In genomic region chr17:31906441-31906840, GRCm38 (mm10) we compare ENCODE assay signal across 10 mouse cellular contexts. TPM values are rescaled to one million over a fixed set of nuclear protein-coding genes. Genes with fewer than 3 reads are reported as not detected.
DNase-seq lines count a peak whose midpoint lies in the region; ATAC-seq and TF ChIP-seq lines count a peak whose summit lies in the region.
"Had no signal": no experiment of that assay in that cellular context is flagged by ENCODE, and none has a peak within 500 bp of the region (broad histone marks: within the 10 kb centered on the region; RNA-seq: fewer than 3 reads in every experiment).

No protein-coding gene starts in this region.

- peak; percentile 42 for DNase-seq in forebrain, embryonic 11.5 days (ENCODE audit: low spot score)
- DNase-seq in forebrain, embryonic 14.5 days (ENCODE audit: low spot score), result no peak
- no peak for DNase-seq in intestine, embryonic 14.5 days (ENCODE audit: low spot score)
- no peak for DNase-seq in limb, embryonic 14.5 days (ENCODE audit: low spot score)
- DNase-seq: cerebellum, postnatal 10 days; retina, postnatal 1 day had no signal

- H3K36me3 ChIP-seq in forebrain, embryonic 11.5 days (ENCODE audit: control insufficient read depth, insufficient read depth, low read length), result no peaks in the 10 kb centered on the region
- no peaks in the 10 kb centered on the region for H3K36me3 ChIP-seq in forebrain, embryonic 14.5 days (ENCODE audit: control insufficient read depth, insufficient read depth, low read length)
- no peaks in the 10 kb centered on the region for H3K36me3 ChIP-seq in intestine, embryonic 14.5 days (ENCODE audit: control insufficient read depth, insufficient read depth, low read length)
- H3K36me3 ChIP-seq in intestine, postnatal 0 days (ENCODE audit: control insufficient read depth, insufficient read depth), result no peaks in the 10 kb centered on the region
- peaks cover 8% of the 10 kb centered on the region for H3K36me3 ChIP-seq in megakaryocyte, embryonic 14.5 days (replicated peaks; ENCODE audit: low read length)
- H3K36me3 ChIP-seq in limb, embryonic 14.5 days (ENCODE audit: control insufficient read depth, insufficient read depth, low read length), result no peaks in the 10 kb centered on the region

- H3K4me2 ChIP-seq in forebrain, embryonic 11.5 days (ENCODE audit: low read depth, low read length, severe bottlenecking), result no peak overlapping the region
- no peak overlapping the region for H3K4me2 ChIP-seq in forebrain, embryonic 14.5 days (ENCODE audit: low read length)
- no peak overlapping the region for H3K4me2 ChIP-seq in intestine, embryonic 14.5 days (ENCODE audit: low read length)
- no peak overlapping the region for H3K4me2 ChIP-seq in intestine, postnatal 0 days (replicated peaks; ENCODE audit: low read depth)
- no peak overlapping the region for H3K4me2 ChIP-seq in limb, embryonic 14.5 days (replicated peaks; ENCODE audit: low read depth, low read length, severe bottlenecking)

- no peaks in the 10 kb centered on the region for H3K4me1 ChIP-seq in forebrain, embryonic 11.5 days (replicated peaks; ENCODE audit: control insufficient read depth, insufficient read depth, low read length)
- no peaks in the 10 kb centered on the region for H3K4me1 ChIP-seq in forebrain, embryonic 14.5 days (ENCODE audit: control insufficient read depth, insufficient read depth, low read length)
- 0 out of 2 replicates have a peak, but pooled peaks cover 3% of the 10 kb centered on the region for H3K4me1 ChIP-seq in intestine, embryonic 14.5 days (replicated peaks; ENCODE audit: control insufficient read depth, insufficient read depth, low read length)
- H3K4me1 ChIP-seq in intestine, postnatal 0 days (replicated peaks; ENCODE audit: control insufficient read depth, insufficient read depth, low read length), result no peaks in the 10 kb centered on the region
- peaks cover 60% of the 10 kb centered on the region for H3K4me1 ChIP-seq in megakaryocyte, embryonic 14.5 days
- no peaks in the 10 kb centered on the region for H3K4me1 ChIP-seq in limb, embryonic 14.5 days (ENCODE audit: control insufficient read depth, insufficient read depth, low read length)

- H3K27ac ChIP-seq in forebrain, embryonic 11.5 days (ENCODE audit: low read depth, low read length), result no peak overlapping the region
- no peak overlapping the region for H3K27ac ChIP-seq in forebrain, embryonic 14.5 days (ENCODE audit: low read depth, low read length)
- peak overlapping the region; percentile 51; the same call in 1 of the 2 replicates for H3K27ac ChIP-seq in intestine, embryonic 14.5 days (ENCODE audit: low read depth)
- H3K27ac ChIP-seq in intestine, postnatal 0 days (ENCODE audit: low read depth, low read length), result no peak overlapping the region; the same call in 1 of the 2 replicates
- H3K27ac ChIP-seq in limb, embryonic 14.5 days (replicated peaks; ENCODE audit: low read depth, low read length), result 0 out of 2 replicates have a peak overlapping the region, but pooled peaks have one; percentile 8

- 91% methylated on average over 3 of the region's 3 CpGs for WGBS in forebrain, embryonic 11.5 days
- 93% methylated on average over 3 of the region's 3 CpGs for WGBS in forebrain, embryonic 14.5 days
- WGBS in intestine, embryonic 14.5 days, result 93% methylated on average over 3 of the region's 3 CpGs
- WGBS in intestine, postnatal 0 days, result 92% methylated on average over 3 of the region's 3 CpGs
- 87% methylated on average over 3 of the region's 3 CpGs for WGBS in limb, embryonic 14.5 days

- ATAC-seq in forebrain, embryonic 11.5 days (replicated peaks; ENCODE audit: low FRiP score), result no peak
- no peak for ATAC-seq in forebrain, embryonic 14.5 days
- ATAC-seq in intestine, embryonic 14.5 days (replicated peaks; ENCODE audit: low FRiP score, low TSS enrichment, low read depth), result no peak
- no peak for ATAC-seq in intestine, postnatal 0 days
- ATAC-seq in megakaryocyte, adult 5-6 weeks (ENCODE audit: poor library complexity, severe bottlenecking), result no peak
- ATAC-seq in limb, embryonic 14.5 days (ENCODE audit: low FRiP score, low read depth), result no peak
- ATAC-seq in inflammation-experienced regulatory T-cells, adult 6 months, result no peak

- no peaks in the 10 kb centered on the region for H3K9me3 ChIP-seq in forebrain, embryonic 11.5 days (ENCODE audit: control insufficient read depth, low read length)
- no peaks in the 10 kb centered on the region for H3K9me3 ChIP-seq in forebrain, embryonic 14.5 days (replicated peaks; ENCODE audit: control insufficient read depth, low read length)
- no peaks in the 10 kb centered on the region for H3K9me3 ChIP-seq in intestine, embryonic 14.5 days (ENCODE audit: control insufficient read depth, low read length)
- no peaks in the 10 kb centered on the region for H3K9me3 ChIP-seq in intestine, postnatal 0 days (ENCODE audit: control insufficient read depth)
- no peaks in the 10 kb centered on the region for H3K9me3 ChIP-seq in megakaryocyte, embryonic 14.5 days
- H3K9me3 ChIP-seq in limb, embryonic 14.5 days (ENCODE audit: control insufficient read depth, low read length), result no peaks in the 10 kb centered on the region

- no peak overlapping the region for H3K4me3 ChIP-seq in forebrain, embryonic 11.5 days (ENCODE audit: low read depth, low read length)
- no peak overlapping the region for H3K4me3 ChIP-seq in forebrain, embryonic 14.5 days (ENCODE audit: low read depth, low read length)
- H3K4me3 ChIP-seq in intestine, embryonic 14.5 days (ENCODE audit: low read depth, low read length), result no peak overlapping the region
- no peak overlapping the region for H3K4me3 ChIP-seq in intestine, postnatal 0 days (ENCODE audit: low read depth, low read length)
- peak overlapping the region; percentile 40 for H3K4me3 ChIP-seq in megakaryocyte, embryonic 14.5 days (replicated peaks)
- H3K4me3 ChIP-seq in limb, embryonic 14.5 days (replicated peaks; ENCODE audit: low read length), result no peak overlapping the region

- no peak for TF ChIP-seq CTCF in intestine, postnatal 0 days (IDR thresholded peaks at IDR 0.05; ENCODE audit: low read depth)

- H3K27me3 ChIP-seq in forebrain, embryonic 11.5 days (ENCODE audit: control insufficient read depth, insufficient read depth, low read length), result no peaks in the 10 kb centered on the region
- H3K27me3 ChIP-seq in forebrain, embryonic 14.5 days (replicated peaks; ENCODE audit: control insufficient read depth, insufficient read depth, low read length), result no peaks in the 10 kb centered on the region
- H3K27me3 ChIP-seq in intestine, embryonic 14.5 days (replicated peaks; ENCODE audit: control insufficient read depth, insufficient read depth, low read length), result no peaks in the 10 kb centered on the region
- no peaks in the 10 kb centered on the region for H3K27me3 ChIP-seq in intestine, postnatal 0 days (replicated peaks; ENCODE audit: control insufficient read depth, insufficient read depth, low read length)
- peaks cover 28% of the 10 kb centered on the region for H3K27me3 ChIP-seq in megakaryocyte, embryonic 14.5 days (replicated peaks)
- no peaks in the 10 kb centered on the region for H3K27me3 ChIP-seq in limb, embryonic 14.5 days (ENCODE audit: control insufficient read depth, insufficient read depth, low read length)

- no peak for TF ChIP-seq POLR2A in limb, embryonic 14.5 days (IDR thresholded peaks at IDR 0.05; ENCODE audit: borderline replicate concordance, extremely low read depth, insufficient read depth, insufficient read length)

- H3K9ac ChIP-seq in forebrain, embryonic 11.5 days (ENCODE audit: low read length), result no peak overlapping the region
- H3K9ac ChIP-seq in forebrain, embryonic 14.5 days (ENCODE audit: low read length), result no peak overlapping the region
- no peak overlapping the region for H3K9ac ChIP-seq in intestine, embryonic 14.5 days (ENCODE audit: low read length)
- no peak overlapping the region for H3K9ac ChIP-seq in intestine, postnatal 0 days (ENCODE audit: low read depth, low read length)
- H3K9ac ChIP-seq in limb, embryonic 14.5 days (ENCODE audit: low read depth, low read length, severe bottlenecking), result no peak overlapping the region

RNA-seq across cellular contexts. Expression of gene Sik1, which starts 50.8 kb away (rescaled TPM):
- 15.6 and 16.7 TPM in 2 replicates for polyA plus RNA-seq in forebrain, embryonic 11.5 days (2014; fragmentation: Nextera tagmentation; extraction: Ambion mirVana)
- 12.2 and 14.7 TPM in 2 replicates for polyA plus RNA-seq in forebrain, embryonic 14.5 days (2014; fragmentation: Nextera tagmentation; extraction: Ambion mirVana)
- polyA plus RNA-seq in intestine, embryonic 14.5 days (2014; fragmentation: Nextera tagmentation; extraction: Ambion mirVana), result 9.2 and 11.9 TPM in 2 replicates
- 2.9 and 3.8 TPM in 2 replicates for polyA plus RNA-seq in intestine, postnatal 0 days (2015; fragmentation: Nextera tagmentation; extraction: Ambion mirVana)
- 8.7 and 12.8 TPM in 2 replicates for polyA plus RNA-seq in megakaryocyte, embryonic 14.5 days (2012; ENCODE audit: insufficient read depth, low replicate concordance)
- 29.9 and 37.6 TPM in 2 replicates for total RNA-seq in megakaryocyte, adult 5-6 weeks (2015)
- total RNA-seq in megakaryocyte, adult 5-6 weeks (2017), result 30.6 and 31.2 TPM in 2 replicates
- polyA plus RNA-seq in limb, embryonic 14.5 days (2012; rRNA removed), result 19.9 and 23.5 TPM in 2 replicates
- 22.3 and 26.9 TPM in 2 replicates for polyA plus RNA-seq in limb, embryonic 14.5 days (2014; fragmentation: Nextera tagmentation; extraction: Ambion mirVana)
- 1 to 10 TPM; 2.5 to 3.8 (median 2.7) TPM for polyA plus RNA-seq in inflammation-experienced regulatory T-cells, adult 6 months (2017; shearing (Covaris generic))

Comparison
In these comparisons a context has a peak if more than half of its experiments do, and no peak if none do; other contexts are left out.
1. H3K27ac ChIP-seq: peak in intestine, embryonic 14.5 days (single experiment) and limb, embryonic 14.5 days (single experiment); none in forebrain, embryonic 11.5 days (single experiment), forebrain, embryonic 14.5 days (single experiment) and intestine, postnatal 0 days (single experiment).